Mouse (Mus musculus): Measurements from ENCODE around the gene Thbd.

DNA sequence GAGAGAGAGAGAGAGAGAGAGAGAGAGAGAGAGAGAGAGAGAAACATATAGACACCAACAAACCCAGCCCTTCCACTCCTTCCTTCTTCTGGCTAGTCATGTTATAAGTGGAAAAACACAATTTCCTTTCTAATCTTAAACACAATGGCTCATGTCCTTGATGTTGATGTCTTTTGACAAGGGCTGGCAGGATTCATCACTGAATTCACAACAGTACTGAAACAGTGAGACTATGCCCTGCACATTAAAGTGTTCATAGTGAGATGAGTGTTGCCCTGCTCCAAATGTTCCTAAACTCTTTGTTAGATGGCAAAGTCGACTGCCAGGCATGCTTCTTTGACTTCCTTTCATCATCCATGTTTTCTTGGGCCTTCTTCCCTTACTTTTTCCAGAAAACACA lies 42.8 kb downstream of the Thbd start:
- TF ChIP-seq EP300 (IDR thresholded peaks at IDR 0.05; ENCODE audit: low read length) = no peak
- TF ChIP-seq CTCF (conservative IDR thresholded peaks at IDR 0.05 in 1 of 2, IDR thresholded peaks at IDR 0.05 in 1 of 2; ENCODE audit: low read depth in 2 of 2, low read length in 2 of 2) = no peak

Data from CH12.LX (cell line).